Mouse (Mus musculus) intestine, embryonic 16.5 days (tissue): ENCODE measurements around the gene Anks1. TPM values are rescaled to one million over a fixed set of nuclear protein-coding genes. Genes with fewer than 3 reads are reported as not detected.
"Not testable (repeated sequence)": the region's sequence is repeated elsewhere in the genome, so short reads cannot be mapped to it uniquely, and the experiment has no call there.

Experiments
- ATAC-seq: fragments of 200-750 bp; cut with Nextera tagmentation; 2 replicates; pipeline ENCODE4 v1.8.0; 2017; ENCODE audit warnings: moderate TSS enrichment, moderate library complexity
- H3K27ac ChIP-seq: fragments of 300-500 bp; sonication (generic); 2 replicates; pipeline ENCODE4 v1.5.1; 2014; ENCODE audit warnings: mild to moderate bottlenecking, low read length
- H3K27me3 ChIP-seq: fragments of 300-500 bp; sonication (generic); replicated peaks from 2 replicates; pipeline ENCODE4 v1.6.1; 2014; ENCODE audit warnings: low read length, control low read depth, mixed read lengths; ENCODE audit not compliant: control insufficient read depth, insufficient read depth
- H3K36me3 ChIP-seq: fragments of 300-500 bp; sonication (generic); 2 replicates; pipeline ENCODE4 v1.6.1; 2014; ENCODE audit warnings: low read length, control low read depth; ENCODE audit not compliant: control insufficient read depth, insufficient read depth
- H3K4me1 ChIP-seq: fragments of 300-500 bp; sonication (generic); 2 replicates; pipeline ENCODE4 v1.6.1; 2014; ENCODE audit warnings: low read length, control low read depth, mixed read lengths; ENCODE audit not compliant: control insufficient read depth, insufficient read depth
- H3K4me2 ChIP-seq: fragments of 300-500 bp; sonication (generic); 2 replicates; pipeline ENCODE4 v1.6.1; 2014; ENCODE audit warnings: low read depth, low read length, control low read depth
- H3K4me3 ChIP-seq: fragments of 300-500 bp; sonication (generic); 2 replicates; pipeline ENCODE4 v1.5.1; 2014; ENCODE audit warnings: mild to moderate bottlenecking, low read length
- H3K9ac ChIP-seq: fragments of 300-500 bp; sonication (generic); 2 replicates; pipeline ENCODE4 v1.6.1; 2014; ENCODE audit warnings: low read depth, low read length
- H3K9me3 ChIP-seq: fragments of 300-500 bp; sonication (generic); 2 replicates; pipeline ENCODE4 v1.6.1; 2016; ENCODE audit warnings: low read length, control low read depth; ENCODE audit not compliant: control insufficient read depth
- WGBS: fragments of 180-500 bp; shearing (Covaris S2); extraction: QIAGEN DNeasy Blood & Tissue Kit; methylation state at CpG from one replicate; pipeline ENCODE4 v1.1.7; 2014; 5-methylcytosine and 5-hydroxymethylcytosine counted together
- polyA plus RNA-seq: library from polyadenylated mRNA; unstranded; fragments of >200 nt; fragmentation: Nextera tagmentation; extraction: Ambion mirVana; gene quantifications from 2 replicates; pipeline ENCODE4 v1.2.1, GENCODE M21; 2015

Gene Anks1
- polyA plus RNA-seq, 1 experiment from 2014 or later: 10.0 TPM

GRCm38 (mm10) chr17:27954629-27955402 is 45.7 kb downstream of the Anks1 start:
- Histone ChIP-seq H3K27me3 (no peaks in the 10 kb centered on the region), H3K9me3 (no peaks in the 10 kb centered on the region), H3K27ac (no peak overlapping the region), H3K9ac (no peak overlapping the region), H3K4me2 (no peak overlapping the region), H3K4me3 (no peak overlapping the region), H3K36me3 (no peaks in the 10 kb centered on the region), H3K4me1 (0 out of 2 replicates have a peak, but pooled peaks cover 4% of the 10 kb centered on the region)
- no peak for ATAC-seq
- WGBS: 53% methylated on average over 14 of the region's 14 CpGs

- 93% methylated on average over 9 of the region's 9 CpGs for WGBS
- no peak overlapping the region for H3K4me3 ChIP-seq
These were observed 48.5 kb downstream of the Anks1 start for GRCm38 (mm10) chr17:27957649-27958048.

DNA sequence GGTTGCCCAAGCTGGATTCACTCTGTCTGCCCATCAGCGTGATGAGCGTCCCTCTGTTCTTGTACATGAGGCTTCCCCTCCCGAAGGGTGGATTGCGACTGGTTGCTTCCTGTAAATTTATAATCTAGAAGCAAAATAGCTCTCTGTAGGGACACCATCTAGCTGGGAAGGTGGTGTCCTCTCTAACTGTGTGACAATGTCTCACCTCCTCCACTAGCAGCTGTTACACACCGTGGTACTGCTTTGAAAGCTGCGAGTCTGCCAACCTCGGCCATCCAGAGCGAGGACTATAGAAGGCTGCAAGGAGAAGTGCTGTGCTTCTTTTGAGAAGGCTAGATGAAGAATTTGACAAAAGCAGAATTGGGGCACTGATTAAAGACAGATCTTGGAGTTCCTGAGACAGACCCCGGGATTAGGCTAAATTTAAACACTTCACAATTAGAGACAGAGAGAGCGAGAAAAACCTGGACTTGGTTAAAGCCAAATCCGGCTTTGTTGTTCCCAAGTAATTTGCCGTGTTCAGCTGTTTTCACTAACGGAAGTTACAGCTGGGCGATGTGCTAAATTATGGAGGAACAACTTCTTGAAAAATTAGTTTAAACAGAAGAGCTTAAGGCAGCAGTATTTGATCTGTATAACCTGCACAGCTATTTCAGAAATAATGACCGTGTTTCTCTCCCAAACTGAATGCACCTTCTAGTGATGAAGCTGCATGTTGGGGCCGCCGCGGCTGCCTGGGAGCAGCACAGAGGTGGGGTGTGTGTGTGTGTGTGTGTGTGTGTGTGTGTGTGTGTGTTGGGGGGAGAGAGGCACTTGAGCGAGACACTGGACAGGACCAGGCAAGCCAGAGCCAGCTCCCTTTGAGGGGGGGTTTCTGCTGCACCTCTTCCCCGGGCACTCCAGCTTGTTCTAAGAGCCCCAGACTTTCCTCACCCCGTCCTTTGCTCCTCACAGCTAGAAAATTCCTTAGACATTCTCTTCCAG is 51.3 kb downstream of the Anks1 start:
- no peak overlapping the region for H3K4me3 ChIP-seq
- H3K36me3 ChIP-seq: no peaks in the 10 kb centered on the region
- WGBS: 76% methylated on average over 21 of the region's 21 CpGs
- H3K4me1 ChIP-seq: peaks cover 3% of the 10 kb centered on the region; the same call in 1 of the 2 replicates
- H3K27ac ChIP-seq: no peak overlapping the region
- H3K9me3 ChIP-seq: no peaks in the 10 kb centered on the region
- no peak overlapping the region for H3K4me2 ChIP-seq
- H3K27me3 ChIP-seq: no peaks in the 10 kb centered on the region
- no peak overlapping the region for H3K9ac ChIP-seq
- no peak for ATAC-seq

More at GRCm38 (mm10) chr17:27957649-27958048, 48.5 kb downstream of the Anks1 start:
- Histone ChIP-seq H3K4me2 (no peak overlapping the region), H3K9ac (no peak overlapping the region), H3K27me3 (no peaks in the 10 kb centered on the region), H3K27ac (no peak overlapping the region), H3K4me1 (0 out of 2 replicates have a peak, but pooled peaks cover 4% of the 10 kb centered on the region), H3K36me3 (no peaks in the 10 kb centered on the region), H3K9me3 (no peaks in the 10 kb centered on the region)
- ATAC-seq: no peak

- not testable (repeated sequence) for H3K9ac ChIP-seq, ATAC-seq, H3K4me1 ChIP-seq, H3K4me3 ChIP-seq, H3K27ac ChIP-seq, H3K27me3 ChIP-seq, H3K4me2 ChIP-seq, H3K36me3 ChIP-seq, H3K9me3 ChIP-seq
- WGBS: 83% methylated on average over 7 of the region's 7 CpGs
These were observed 54.0 kb downstream of the Anks1 start for GRCm38 (mm10) chr17:27963120-27963519.

DNA sequence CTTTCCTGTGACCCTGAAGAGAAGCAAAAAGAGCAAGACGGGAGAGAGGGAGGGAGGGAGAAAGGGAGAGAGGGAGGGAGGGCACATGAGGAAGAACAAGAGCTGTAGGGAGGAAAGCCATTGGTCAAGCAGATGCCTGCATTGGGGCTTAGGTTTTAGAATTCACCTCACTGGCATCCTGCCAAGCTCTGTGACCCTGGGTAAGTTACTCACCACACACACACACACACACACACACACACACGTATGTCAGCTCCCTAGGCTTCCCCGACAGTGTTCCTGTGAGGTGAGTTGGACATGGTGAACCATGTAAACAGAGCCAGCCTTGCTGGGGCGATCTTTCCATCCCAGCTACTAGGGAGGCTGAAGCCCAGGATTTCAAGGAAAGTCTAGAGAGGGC is 55.5 kb downstream of the Anks1 start:
- Histone ChIP-seq H3K9me3 (no peaks in the 10 kb centered on the region), H3K27ac (peak overlapping the region; percentile 24; the same call in 1 of the 2 replicates), H3K36me3 (no peaks in the 10 kb centered on the region), H3K27me3 (no peaks in the 10 kb centered on the region), H3K9ac (peak overlapping the region; percentile 24; the same call in 1 of the 2 replicates), H3K4me2 (no peak overlapping the region), H3K4me1 (peaks cover 8% of the 10 kb centered on the region), H3K4me3 (no peak overlapping the region)
- ATAC-seq: no peak; the same call in 1 of the 2 replicates
- WGBS: 43% methylated on average over 4 of the region's 4 CpGs

- no peak overlapping the region for H3K4me2 ChIP-seq
- peak; percentile 59 for ATAC-seq
- 71% methylated on average over 10 of the region's 10 CpGs for WGBS
- no peaks in the 10 kb centered on the region for H3K36me3 ChIP-seq
- H3K27ac ChIP-seq: 0 out of 2 replicates have a peak overlapping the region, but pooled peaks have one; percentile 23
- no peaks in the 10 kb centered on the region for H3K9me3 ChIP-seq
- no peaks in the 10 kb centered on the region for H3K27me3 ChIP-seq
- H3K4me3 ChIP-seq: no peak overlapping the region
- no peak overlapping the region for H3K9ac ChIP-seq
- H3K4me1 ChIP-seq: peaks cover 12% of the 10 kb centered on the region
These were observed 56.2 kb downstream of the Anks1 start for GRCm38 (mm10) chr17:27965292-27965691.

- no peak for ATAC-seq
- H3K36me3 ChIP-seq: no peaks in the 10 kb centered on the region
- H3K27me3 ChIP-seq: no peaks in the 10 kb centered on the region
- no peak overlapping the region for H3K4me2 ChIP-seq
- H3K9me3 ChIP-seq: no peaks in the 10 kb centered on the region
- peaks cover 13% of the 10 kb centered on the region for H3K4me1 ChIP-seq
- 64% methylated on average over 4 of the region's 4 CpGs for WGBS
- no peak overlapping the region for H3K4me3 ChIP-seq
- no peak overlapping the region for H3K9ac ChIP-seq
- H3K27ac ChIP-seq: no peak overlapping the region
These were observed 57.0 kb downstream of the Anks1 start for GRCm38 (mm10) chr17:27966056-27966455.

- H3K36me3 ChIP-seq: no peaks in the 10 kb centered on the region
- H3K4me1 ChIP-seq: peaks cover 15% of the 10 kb centered on the region
- H3K9ac ChIP-seq: no peak overlapping the region
- no peaks in the 10 kb centered on the region for H3K27me3 ChIP-seq
- H3K27ac ChIP-seq: no peak overlapping the region; the same call in 1 of the 2 replicates
- no peaks in the 10 kb centered on the region for H3K9me3 ChIP-seq
- no peak for ATAC-seq
- no peak overlapping the region for H3K4me3 ChIP-seq
- WGBS: 86% methylated on average over 11 of the region's 11 CpGs
- H3K4me2 ChIP-seq: no peak overlapping the region
These were observed 57.5 kb downstream of the Anks1 start for GRCm38 (mm10) chr17:27966508-27967021.

GRCm38 (mm10) chr17:27967529-27967928 is 58.4 kb downstream of the Anks1 start:
- Histone ChIP-seq H3K4me2 (no peak overlapping the region), H3K36me3 (no peaks in the 10 kb centered on the region), H3K27me3 (no peaks in the 10 kb centered on the region), H3K9me3 (no peaks in the 10 kb centered on the region), H3K27ac (no peak overlapping the region), H3K9ac (no peak overlapping the region), H3K4me1 (peaks cover 15% of the 10 kb centered on the region), H3K4me3 (no peak overlapping the region)
- no peak for ATAC-seq
- 89% methylated on average over 7 of the region's 7 CpGs for WGBS
